Mouse (Mus musculus) olfactory bulb, adult 2 months (tissue): Measurements from ENCODE around the gene Myo1b. TPM values are rescaled to one million over a fixed set of nuclear protein-coding genes. Genes with fewer than 3 reads are reported as not detected.

ENCODE experiments used
- H3K27ac ChIP-seq: fragments of 200-500 bp; 2 replicates; pipeline ENCODE4 v1.5.1; 2012; ENCODE audit warnings: low read depth, low read length; ENCODE audit not compliant: insufficient read depth
- H3K4me1 ChIP-seq: fragments of 200-500 bp; 2 replicates; pipeline ENCODE4 v1.6.1; 2012; ENCODE audit warnings: low read length; ENCODE audit not compliant: control insufficient read depth, insufficient read depth
- H3K4me3 ChIP-seq: fragments of 200-500 bp; 2 replicates; pipeline ENCODE4 v1.5.1; 2012; ENCODE audit warnings: mild to moderate bottlenecking, low read depth, low read length, moderate library complexity; ENCODE audit not compliant: insufficient read depth
- CTCF ChIP-seq: fragments of 200-500 bp; IDR thresholded peaks from 2 replicates; pipeline ENCODE4 v1.5.1; 2012; ENCODE audit warnings: low read depth, mild to moderate bottlenecking, low read length, moderate library complexity; ENCODE audit not compliant: insufficient read depth
- POLR2A ChIP-seq: fragments of 200-500 bp; IDR thresholded peaks from 2 replicates; pipeline ENCODE4 v1.6.1; 2012; ENCODE audit warnings: mild to moderate bottlenecking, low read depth, low read length, moderate library complexity; ENCODE audit not compliant: insufficient read depth
- WGBS: fragments of 180-500 bp; shearing (Covaris S2); methylation state at CpG from one replicate; pipeline ENCODE4 v1.1.7; 2018; 5-methylcytosine and 5-hydroxymethylcytosine counted together
- polyA plus RNA-seq: library from polyadenylated mRNA; stranded (reverse); fragments of >200 nt; gene quantifications from 2 replicates; pipeline ENCODE4 v1.2.4, GENCODE M21; 2012; ENCODE audit warnings: low replicate concordance; ENCODE audit not compliant: missing spikeins, insufficient read depth, insufficient read length

Myo1b gene
- polyA plus RNA-seq, 1 experiment, result not detected

DNA sequence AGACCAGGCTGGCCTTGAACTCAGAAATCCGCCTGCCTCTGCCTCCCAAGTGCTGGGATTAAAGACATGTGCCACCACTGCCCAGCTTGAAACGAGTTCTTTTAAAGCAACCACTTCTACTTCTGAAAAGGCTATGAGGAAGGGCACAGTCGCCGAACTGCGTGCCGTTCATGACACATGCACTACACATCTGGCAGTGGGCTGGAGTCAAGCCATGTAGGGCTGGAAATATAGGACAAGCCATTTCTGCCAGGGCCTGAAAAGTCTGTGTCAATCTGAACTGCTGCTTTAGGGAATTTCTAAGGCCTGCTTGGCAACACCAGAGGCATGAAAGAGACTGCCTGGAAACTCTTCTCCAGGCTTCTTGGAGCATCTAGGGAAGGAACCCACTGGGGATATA, 162.2 kb downstream of the Myo1b start:
- TF ChIP-seq CTCF (no peak), POLR2A (no peak)
- H3K4me1 ChIP-seq, result no peaks in the 10 kb centered on the region
- no peak overlapping the region for H3K4me3 ChIP-seq
- 93% methylated on average over 6 of the region's 6 CpGs for WGBS
- no peak overlapping the region for H3K27ac ChIP-seq

DNA sequence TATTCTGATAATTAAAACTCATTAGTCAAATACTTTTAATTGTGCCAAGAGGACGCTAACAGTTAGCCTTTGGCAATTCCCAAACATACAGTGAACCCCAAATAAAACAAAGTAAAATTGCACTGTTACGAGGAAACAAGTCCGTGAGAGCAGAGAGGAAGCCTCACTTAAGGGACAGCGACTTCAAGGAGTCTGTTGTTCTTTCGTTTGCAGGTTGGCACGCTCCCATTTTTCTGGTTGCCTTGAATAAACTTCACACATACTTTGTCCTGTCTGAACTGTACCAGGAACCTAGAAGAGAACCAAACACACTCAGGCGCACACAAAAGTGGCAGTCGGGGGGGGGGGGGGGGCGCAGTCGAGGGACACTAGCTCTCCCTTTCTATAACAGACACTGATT, 164.9 kb downstream of the Myo1b start:
- no peak for TF ChIP-seq CTCF
- TF ChIP-seq POLR2A, result no peak
- Histone ChIP-seq H3K4me1 (peaks cover 2% of the 10 kb centered on the region; the same call in 1 of the 2 replicates), H3K27ac (no peak overlapping the region), H3K4me3 (no peak overlapping the region)
- WGBS, result 54% methylated on average over 10 of the region's 10 CpGs

DNA sequence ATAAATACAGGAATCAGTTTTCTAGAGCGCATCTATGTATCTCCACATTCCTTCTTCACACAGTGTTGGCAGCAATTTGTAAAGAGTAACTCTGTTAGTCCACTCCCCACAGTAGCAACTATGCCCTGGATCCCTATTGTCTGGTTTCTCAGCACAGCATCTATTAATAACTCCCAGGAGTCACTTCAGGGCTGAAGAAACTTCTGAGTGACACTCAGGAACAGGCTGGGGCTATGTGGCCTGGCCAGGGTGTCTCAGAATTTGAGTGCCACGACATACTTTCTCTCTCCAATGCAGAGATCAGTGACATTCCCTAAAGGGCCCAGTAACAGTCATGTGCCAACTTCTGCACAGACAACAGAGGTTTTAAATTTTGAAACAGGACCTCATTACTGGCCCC, 167.6 kb downstream of the Myo1b start:
- peaks cover 2% of the 10 kb centered on the region; the same call in 1 of the 2 replicates for H3K4me1 ChIP-seq
- 89% methylated on average over 2 of the region's 2 CpGs for WGBS
- TF ChIP-seq POLR2A, result no peak
- TF ChIP-seq CTCF, result no peak

DNA sequence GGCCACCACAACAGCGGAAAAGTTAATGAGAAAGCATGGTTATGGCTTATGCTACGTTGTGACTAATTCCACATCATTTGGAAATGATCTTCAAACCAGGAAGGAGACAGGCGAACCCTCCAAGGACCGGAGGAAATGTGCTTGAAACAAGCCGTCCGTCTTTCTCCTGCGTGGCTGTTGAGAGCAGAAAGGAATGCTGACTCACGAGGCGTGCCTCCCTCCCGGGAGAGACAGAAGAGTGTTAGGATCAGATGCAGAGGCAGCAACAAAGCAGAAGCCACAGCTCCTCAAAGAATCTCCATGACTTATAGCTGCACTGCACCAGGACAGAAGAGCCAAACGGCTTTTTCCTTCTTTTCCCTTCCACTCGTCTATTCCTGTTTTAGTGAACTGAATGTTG, 168.4 kb downstream of the Myo1b start:
- TF ChIP-seq CTCF (no peak), POLR2A (no peak)
- Histone ChIP-seq H3K27ac (no peak overlapping the region), H3K4me1 (peaks cover 2% of the 10 kb centered on the region; the same call in 1 of the 2 replicates), H3K4me3 (no peak overlapping the region)
- WGBS, result 48% methylated on average over 12 of the region's 12 CpGs

More for the DNA sequence above, 167.6 kb downstream of the Myo1b start:
- H3K4me3 ChIP-seq, result no peak overlapping the region
- H3K27ac ChIP-seq, result no peak overlapping the region

- WGBS, result 91% methylated on average over 15 of the region's 15 CpGs
- no peak overlapping the region for H3K4me3 ChIP-seq
- H3K27ac ChIP-seq, result no peak overlapping the region
- TF ChIP-seq POLR2A, result no peak
- no peak for TF ChIP-seq CTCF
- peaks cover 2% of the 10 kb centered on the region; the same call in 1 of the 2 replicates for H3K4me1 ChIP-seq
Measured at GRCm38 (mm10) chr1:51746711-51747240, 169.1 kb downstream of the Myo1b start.

GRCm38 (mm10) chr1:51743756-51744425, 172.0 kb downstream of the Myo1b start:
- Histone ChIP-seq H3K4me1 (peaks cover 2% of the 10 kb centered on the region; the same call in 1 of the 2 replicates), H3K4me3 (no peak overlapping the region), H3K27ac (no peak overlapping the region)
- TF ChIP-seq CTCF (no peak), POLR2A (no peak)
- WGBS, result 88% methylated on average over 3 of the region's 3 CpGs

- H3K27ac ChIP-seq, result no peak overlapping the region
- H3K4me3 ChIP-seq, result no peak overlapping the region
- WGBS, result 100% methylated on average over 1 of the region's 1 CpGs
- H3K4me1 ChIP-seq, result peaks cover 2% of the 10 kb centered on the region; the same call in 1 of the 2 replicates
- TF ChIP-seq POLR2A (no peak), CTCF (no peak)
Measured at GRCm38 (mm10) chr1:51742586-51742985, 173.3 kb downstream of the Myo1b start.

DNA sequence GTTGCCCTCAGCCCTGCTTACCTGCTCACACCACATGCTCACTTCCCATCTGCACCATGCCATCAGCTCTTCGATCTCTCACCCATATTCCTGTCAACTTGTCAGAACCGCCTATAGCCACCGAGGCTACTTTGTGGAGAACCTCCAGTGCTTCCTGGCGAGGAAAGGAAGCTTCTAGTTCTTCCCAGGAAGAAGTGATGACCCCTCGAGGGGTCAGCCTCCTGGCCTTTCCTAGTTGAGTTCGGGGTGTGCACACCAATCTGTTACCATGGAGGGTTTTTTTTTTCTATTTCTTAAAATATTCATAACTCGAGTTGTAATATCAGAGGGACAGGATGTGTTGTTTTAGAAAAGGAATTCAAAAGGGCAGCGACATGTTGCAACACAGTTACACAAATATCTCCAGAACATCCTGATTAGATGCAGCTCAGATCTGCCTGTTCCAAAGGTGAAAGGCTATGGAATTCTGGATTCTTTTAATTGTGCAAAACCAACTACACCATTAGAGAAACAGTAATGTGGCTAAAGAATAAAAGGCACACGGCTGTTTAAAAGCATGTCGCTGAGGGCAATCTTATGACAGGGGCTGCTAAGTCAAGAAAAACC, 175.1 kb downstream of the Myo1b start:
- 88% methylated on average over 10 of the region's 10 CpGs for WGBS
- no peak for TF ChIP-seq POLR2A
- no peak for TF ChIP-seq CTCF
- Histone ChIP-seq H3K27ac (no peak overlapping the region), H3K4me1 (no peaks in the 10 kb centered on the region), H3K4me3 (no peak overlapping the region)

GRCm38 (mm10) chr1:51739252-51739852, 176.5 kb downstream of the Myo1b start:
- 82% methylated on average over 5 of the region's 5 CpGs for WGBS
- TF ChIP-seq POLR2A (no peak), CTCF (no peak)
- H3K4me3 ChIP-seq, result no peak overlapping the region
- no peak overlapping the region for H3K27ac ChIP-seq
- no peaks in the 10 kb centered on the region for H3K4me1 ChIP-seq
